Mouse (Mus musculus) spleen, adult 2 months (tissue): ENCODE data around the gene Gm20388.

Experiments used
- CTCF ChIP-seq: fragments of 200-500 bp; IDR thresholded peaks from 2 replicates; pipeline ENCODE4 v1.5.1; 2011; ENCODE audit warnings: mild to moderate bottlenecking, inconsistent platforms; ENCODE audit not compliant: insufficient read depth, insufficient read length, insufficient replicate concordance; ENCODE audit errors: extremely low read depth
- POLR2A ChIP-seq: fragments of 200-500 bp; IDR thresholded peaks from 2 replicates; pipeline ENCODE4 v1.6.1; 2011; ENCODE audit warnings: low read depth, low read length, inconsistent platforms

GRCm38 (mm10) chr8:122155082-122155643 is 2244.5 kb downstream of the Gm20388 start:
- TF ChIP-seq CTCF (no peak), POLR2A (no peak)
